ENCODE assay signal across 17 mouse cellular contexts in genomic region chr3:126541105-126541504, GRCm38 (mm10). TPM values are rescaled to one million over a fixed set of nuclear protein-coding genes. Genes with fewer than 3 reads are reported as not detected.
DNase-seq lines count a peak whose midpoint lies in the region; ATAC-seq lines count a peak whose summit lies in the region.
"Had no signal": no experiment of that assay in that cellular context is flagged by ENCODE, and none has a peak within 500 bp of the region (broad histone marks: within the 10 kb centered on the region; RNA-seq: fewer than 3 reads in every experiment).

No protein-coding gene starts in this region.

- H3K27ac ChIP-seq in kidney, embryonic 14.5 days (ENCODE audit: low read depth, low read length) = no peak overlapping the region
- H3K27ac ChIP-seq: heart, embryonic 13.5 days; kidney, embryonic 15.5 days; neural tube, embryonic 12.5 days had no signal

- no peaks in the 10 kb centered on the region for H3K27me3 ChIP-seq in kidney, embryonic 14.5 days (ENCODE audit: control insufficient read depth, insufficient read depth, low read length)
- H3K27me3 ChIP-seq: heart, embryonic 13.5 days; kidney, embryonic 15.5 days; neural tube, embryonic 12.5 days had no signal

- H3K36me3 ChIP-seq in kidney, embryonic 14.5 days (ENCODE audit: control insufficient read depth, insufficient read depth, low read length) = no peaks in the 10 kb centered on the region
- H3K36me3 ChIP-seq: heart, embryonic 13.5 days; kidney, embryonic 15.5 days; neural tube, embryonic 12.5 days had no signal

- WGBS in kidney, embryonic 14.5 days = 81% methylated on average over 4 of the region's 4 CpGs

- H3K4me3 ChIP-seq in kidney, embryonic 14.5 days (ENCODE audit: low read length) = no peak overlapping the region
- H3K4me3 ChIP-seq: heart, embryonic 13.5 days; kidney, embryonic 15.5 days; neural tube, embryonic 12.5 days had no signal

- no peaks in the 10 kb centered on the region for H3K4me1 ChIP-seq in kidney, embryonic 14.5 days (ENCODE audit: control insufficient read depth, insufficient read depth, low read length)
- H3K4me1 ChIP-seq: kidney, embryonic 15.5 days; neural tube, embryonic 12.5 days had no signal

- no peak overlapping the region for H3K9ac ChIP-seq in kidney, embryonic 14.5 days (ENCODE audit: low read depth, low read length)
- H3K9ac ChIP-seq: heart, embryonic 13.5 days; kidney, embryonic 15.5 days; neural tube, embryonic 12.5 days had no signal

- no peak for ATAC-seq in kidney, embryonic 14.5 days (ENCODE audit: low FRiP score, low TSS enrichment)
- ATAC-seq: inflammation-experienced regulatory T-cells, adult 6 months; lung, postnatal 0 days had no signal

- DNase-seq in adrenal gland, adult (ENCODE audit: inconsistent age in 2 of 2, low spot score in 1 of 2) = peak; percentile 33 to 48
- DNase-seq in adrenal gland, adult 18-20 months (ENCODE audit: low spot score in 2 of 2) = no peak
- peak; percentile 27 for DNase-seq in gastrocnemius, postnatal 14 days
- DNase-seq in gastrocnemius, postnatal 25 days = no peak
- DNase-seq in urinary bladder, postnatal 14 days (ENCODE audit: low spot score) = peak; percentile 11
- no peak for DNase-seq in urinary bladder, adult 18-20 months (ENCODE audit: low spot score in 2 of 2)
- no peak for DNase-seq in B cell, adult 2 months
- DNase-seq: cerebellum, adult 11 months; cerebellum, postnatal 36 days; thymus, adult 2 months had no signal

- no peak overlapping the region for H3K4me2 ChIP-seq in kidney, embryonic 14.5 days (replicated peaks; ENCODE audit: low read depth, low read length)
- H3K4me2 ChIP-seq: heart, embryonic 13.5 days; kidney, embryonic 15.5 days; liver, embryonic 11.5 days; neural tube, embryonic 12.5 days had no signal

- intact Hi-C loops in gastrocnemius, postnatal 14 days (cut with DNase I; ENCODE audit: low total_unique reads) = no loop called here

- H3K9me3 ChIP-seq in kidney, embryonic 14.5 days (ENCODE audit: control insufficient read depth, low read length) = no peaks in the 10 kb centered on the region
- H3K9me3 ChIP-seq: heart, embryonic 13.5 days; kidney, embryonic 15.5 days; neural tube, embryonic 12.5 days had no signal

RNA-seq across cellular contexts. Expression of gene Camk2d, which starts 55.0 kb away (rescaled TPM):
- 10 to 100 TPM; 90.2 to 95.1 TPM for total RNA-seq in adrenal gland, adult 18-20 months (2021)
- 10 to 100 TPM; 84.5 to 99.0 TPM for total RNA-seq in gastrocnemius, postnatal 14 days (2021)
- total RNA-seq in gastrocnemius, postnatal 25 days (2021) = 10 to 100 TPM; 51.7 to 64.2 TPM
- polyA plus RNA-seq in kidney, embryonic 14.5 days (2014; fragmentation: Nextera tagmentation; extraction: Ambion mirVana) = 20.3 and 29.4 TPM in 2 replicates

Comparison
In these comparisons a context has a peak if more than half of its experiments do, and no peak if none do; other contexts are left out.
1. DNase-seq: peak in adrenal gland, adult (2 of 2), gastrocnemius, postnatal 14 days (single experiment) and urinary bladder, postnatal 14 days (single experiment); none in adrenal gland, adult 18-20 months (0 of 2), gastrocnemius, postnatal 25 days (single experiment), urinary bladder, adult 18-20 months (0 of 2) and B cell, adult 2 months (0 of 2).